Mouse (Mus musculus) brown adipose tissue, adult 24 weeks (tissue): ENCODE results near the gene Apold1. TPM values are rescaled to one million over a fixed set of nuclear protein-coding genes. Genes with fewer than 3 reads are reported as not detected.

ENCODE experiments used
- H3K27ac ChIP-seq: fragments of 200-500 bp; replicated peaks from 2 replicates; pipeline ENCODE4 v1.5.1; 2012; ENCODE audit warnings: low read depth, mild to moderate bottlenecking, low read length
- H3K4me1 ChIP-seq: fragments of 200-500 bp; 2 replicates; pipeline ENCODE4 v1.6.1; 2012; ENCODE audit warnings: low read length, mixed read lengths; ENCODE audit not compliant: control insufficient read depth, insufficient read depth, insufficient read length
- H3K4me3 ChIP-seq: fragments of 200-500 bp; 2 replicates; pipeline ENCODE4 v1.5.1; 2012; ENCODE audit warnings: low read depth, mild to moderate bottlenecking, low read length, moderate library complexity; ENCODE audit not compliant: insufficient read depth
- polyA plus RNA-seq: library from polyadenylated mRNA; stranded (reverse); fragments of >200 nt; gene quantifications from 2 replicates; pipeline ENCODE4 v1.2.4, GENCODE M21; 2012; ENCODE audit not compliant: missing spikeins, insufficient read depth, insufficient read length

The Apold1 gene
- polyA plus RNA-seq, 1 experiment: 22.1 TPM

DNA sequence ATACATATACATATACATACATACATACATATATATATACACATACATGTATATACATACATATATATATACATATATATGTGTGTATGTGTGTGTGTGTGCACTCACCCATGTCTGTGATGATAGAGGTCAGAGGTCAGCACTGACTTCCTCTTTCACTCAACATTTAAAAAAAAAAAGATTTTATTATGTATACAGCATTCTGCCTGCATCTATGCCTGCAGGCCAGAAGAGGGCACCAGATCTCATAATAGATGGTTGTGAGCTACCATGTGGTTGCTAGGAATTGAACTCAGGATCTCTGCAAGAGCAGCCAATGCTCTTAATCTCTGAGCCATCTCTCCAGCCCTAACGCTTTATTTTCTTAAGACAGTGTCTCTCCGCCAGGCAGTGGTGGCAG is 15.4 kb downstream of the Apold1 start:
- Histone ChIP-seq H3K27ac (no peak overlapping the region), H3K4me1 (no peaks in the 10 kb centered on the region), H3K4me3 (no peak overlapping the region)

GRCm38 (mm10) chr6:134998076-134998475 is 16.6 kb downstream of the Apold1 start:
- Histone ChIP-seq H3K27ac (no peak overlapping the region), H3K4me1 (no peaks in the 10 kb centered on the region), H3K4me3 (no peak overlapping the region)

DNA sequence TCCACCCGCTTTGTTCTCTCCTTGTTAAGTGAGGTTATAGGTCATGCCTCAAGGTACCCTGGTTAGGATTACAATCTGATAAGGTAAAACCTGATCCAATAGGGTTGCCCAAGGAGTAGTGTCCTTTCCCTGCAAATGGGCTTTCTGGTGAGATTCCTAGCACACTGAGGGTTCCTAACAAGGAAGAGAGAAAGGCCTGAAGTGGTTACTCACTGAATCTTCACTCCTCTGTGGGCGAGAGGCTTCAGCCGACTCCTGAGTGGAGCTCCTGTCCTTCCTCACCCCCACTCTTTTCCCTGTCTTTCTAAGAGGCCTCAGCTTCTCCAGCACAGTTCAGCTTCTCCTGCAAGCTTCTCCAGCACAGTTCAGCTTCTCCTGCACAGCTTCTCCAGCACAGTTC is 17.3 kb downstream of the Apold1 start:
- no peak overlapping the region for H3K4me3 ChIP-seq
- no peak overlapping the region for H3K27ac ChIP-seq
- no peaks in the 10 kb centered on the region for H3K4me1 ChIP-seq

DNA sequence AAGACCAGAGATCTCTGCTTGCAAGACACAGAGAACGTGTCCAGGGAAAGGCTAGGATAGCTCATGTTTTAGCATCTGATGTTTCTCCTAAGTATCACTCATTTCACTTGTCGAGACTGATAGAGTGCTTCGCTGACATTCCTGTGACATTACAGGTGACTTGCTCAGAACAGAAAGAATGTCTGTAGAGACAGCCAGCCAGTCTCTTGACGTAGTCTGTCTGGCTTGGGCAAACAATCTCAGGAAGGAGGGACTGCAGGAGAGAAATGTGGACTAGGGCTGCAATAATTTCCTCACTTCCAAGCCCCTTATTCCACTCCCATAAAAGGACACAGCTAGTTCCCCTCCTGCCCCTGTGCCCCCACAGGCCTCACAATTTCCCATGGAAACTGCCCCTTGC is 18.8 kb downstream of the Apold1 start:
- no peak overlapping the region for H3K4me3 ChIP-seq

GRCm38 (mm10) chr6:135001991-135002390 is 20.5 kb downstream of the Apold1 start:
- Histone ChIP-seq H3K4me1 (0 out of 2 replicates have a peak, but pooled peaks cover 2% of the 10 kb centered on the region), H3K4me3 (no peak overlapping the region), H3K27ac (no peak overlapping the region)

More for the DNA sequence above, 18.8 kb downstream of the Apold1 start:
- Histone ChIP-seq H3K4me1 (no peaks in the 10 kb centered on the region), H3K27ac (no peak overlapping the region)

GRCm38 (mm10) chr6:135006372-135006771 is 24.9 kb downstream of the Apold1 start:
- no peak overlapping the region for H3K27ac ChIP-seq
- H3K4me1 ChIP-seq: 0 out of 2 replicates have a peak, but pooled peaks cover 5% of the 10 kb centered on the region
- H3K4me3 ChIP-seq: no peak overlapping the region

GRCm38 (mm10) chr6:135011048-135011733 is 29.7 kb downstream of the Apold1 start, which contains the start of gene Ddx47:
TSS of gene Ddx47 (plus strand) at chr6:135011612.
- Histone ChIP-seq H3K27ac (peak within 1 kb of the TSS; percentile 60), H3K4me1 (0 out of 2 replicates have a peak, but pooled peaks cover 3% of the 10 kb centered on the region), H3K4me3 (peak within 1 kb of the TSS; percentile 93)

GRCm38 (mm10) chr6:135011734-135012116 is 30.2 kb downstream of the Apold1 start:
- Histone ChIP-seq H3K27ac (peak overlapping the region; percentile 60), H3K4me1 (0 out of 2 replicates have a peak, but pooled peaks cover 3% of the 10 kb centered on the region), H3K4me3 (peak overlapping the region; percentile 93)

DNA sequence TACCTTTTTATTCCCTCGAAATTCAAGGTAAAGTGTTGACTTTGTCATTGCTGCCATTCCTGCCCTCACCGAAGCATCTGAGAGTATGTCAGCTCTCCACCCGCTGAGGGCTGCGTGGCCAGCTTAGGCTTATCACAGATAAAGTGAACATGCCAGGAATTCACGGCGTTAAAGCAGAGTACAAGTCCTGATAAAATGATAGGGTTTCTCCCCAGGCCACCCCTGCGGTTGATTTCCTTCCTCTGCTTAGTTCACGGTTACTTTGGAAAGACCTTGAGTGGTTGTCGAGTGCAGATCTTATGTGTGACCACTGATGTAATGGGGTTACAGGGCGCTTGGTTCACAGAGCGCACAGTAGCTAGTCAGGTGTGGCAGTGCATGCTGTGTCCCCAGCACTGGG is 35.7 kb downstream of the Apold1 start:
- no peaks in the 10 kb centered on the region for H3K4me1 ChIP-seq
- no peak overlapping the region for H3K27ac ChIP-seq
- H3K4me3 ChIP-seq: no peak overlapping the region

GRCm38 (mm10) chr6:135019564-135019963 is 38.0 kb downstream of the Apold1 start:
- H3K4me1 ChIP-seq: no peaks in the 10 kb centered on the region
- H3K4me3 ChIP-seq: no peak overlapping the region
- no peak overlapping the region for H3K27ac ChIP-seq

GRCm38 (mm10) chr6:135021633-135022032 is 40.1 kb downstream of the Apold1 start:
- H3K4me3 ChIP-seq: no peak overlapping the region
- no peak overlapping the region for H3K27ac ChIP-seq
- no peaks in the 10 kb centered on the region for H3K4me1 ChIP-seq

GRCm38 (mm10) chr6:135023379-135023778 is 41.9 kb downstream of the Apold1 start:
- Histone ChIP-seq H3K4me1 (no peaks in the 10 kb centered on the region), H3K4me3 (no peak overlapping the region), H3K27ac (no peak overlapping the region)

- Histone ChIP-seq H3K4me1 (no peaks in the 10 kb centered on the region), H3K27ac (no peak overlapping the region), H3K4me3 (no peak overlapping the region)
Measured at GRCm38 (mm10) chr6:135024781-135025420, 43.4 kb downstream of the Apold1 start.

- Histone ChIP-seq H3K27ac (no peak overlapping the region), H3K4me3 (no peak overlapping the region), H3K4me1 (no peaks in the 10 kb centered on the region)
Measured at GRCm38 (mm10) chr6:135026232-135026631, 44.7 kb downstream of the Apold1 start.

GRCm38 (mm10) chr6:135026755-135027154 is 45.2 kb downstream of the Apold1 start:
- Histone ChIP-seq H3K4me3 (no peak overlapping the region), H3K4me1 (no peaks in the 10 kb centered on the region), H3K27ac (no peak overlapping the region)

DNA sequence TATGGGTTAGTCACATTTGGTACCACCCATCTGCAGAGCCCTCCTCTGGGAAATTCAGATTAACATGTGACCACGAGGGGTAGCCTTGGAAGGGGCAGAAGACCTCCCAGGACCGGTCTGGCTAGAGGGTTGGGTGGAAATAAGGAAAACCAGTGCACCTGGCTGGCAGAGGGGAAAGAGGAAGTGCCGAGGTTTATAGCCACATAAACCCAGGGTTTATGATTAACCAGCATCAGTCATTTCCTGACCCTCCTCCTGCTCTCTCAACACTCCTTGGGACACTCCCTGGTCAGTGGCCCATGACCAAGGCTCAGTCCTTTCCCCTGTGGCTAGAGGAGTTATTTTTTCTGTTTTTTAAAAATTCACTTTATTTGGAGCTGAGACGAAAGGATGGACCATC is 47.7 kb downstream of the Apold1 start:
- no peak overlapping the region for H3K4me3 ChIP-seq
- H3K27ac ChIP-seq: no peak overlapping the region
- no peaks in the 10 kb centered on the region for H3K4me1 ChIP-seq
